Mouse (Mus musculus): ENCODE data around the gene Cdh16.

DNA sequence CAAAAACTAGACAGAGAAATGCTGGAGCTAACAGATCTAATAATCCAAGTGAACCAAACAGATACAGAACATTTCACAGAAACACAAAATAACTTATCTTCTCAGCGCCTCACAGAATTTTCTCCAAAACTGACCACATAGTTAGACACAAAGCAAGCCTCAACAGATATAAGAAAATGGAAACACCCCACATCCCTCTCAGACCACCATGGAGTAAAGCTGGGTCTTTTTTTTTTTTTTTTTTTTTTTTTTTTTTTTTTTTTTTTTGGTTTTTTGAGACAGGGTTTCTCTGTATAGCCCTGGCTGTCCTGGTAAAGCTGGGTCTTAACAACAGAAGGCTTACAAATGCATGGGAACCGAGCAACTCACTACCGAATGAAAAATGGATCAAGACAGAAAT lies 47.4 kb downstream of the Cdh16 start:
- peak; percentile 57; the same call in 1 of the 2 replicates for TF ChIP-seq ZNF384 (IDR thresholded peaks at IDR 0.05; ENCODE audit: low read depth, low read length)
- TF ChIP-seq MAFK (IDR thresholded peaks at IDR 0.05; ENCODE audit: insufficient read depth, low read depth, low read length), result no peak
